Mouse (Mus musculus) fibroblast of lung, adult 2 months (primary cell): ENCODE results near the gene Trak1.
"Not testable (repeated sequence)": the region's sequence is repeated elsewhere in the genome, so short reads cannot be mapped to it uniquely, and the experiment has no call there.

Experiments used
- DNase-seq: peaks from one replicate; pipeline ENCODE4 v3.0.0-alpha.2; 2011; ENCODE audit warnings: low read depth

The Trak1 gene

GRCm38 (mm10) chr9:121430379-121430778 lies 133.1 kb downstream of the Trak1 start:
- no peak for DNase-seq

GRCm38 (mm10) chr9:121433745-121434528 lies 136.6 kb downstream of the Trak1 start:
- no peak for DNase-seq

- DNase-seq, result peak; percentile 11
Measured at GRCm38 (mm10) chr9:121435332-121435956, 138.1 kb downstream of the Trak1 start.

- DNase-seq, result no peak
Measured at GRCm38 (mm10) chr9:121436501-121436900, 139.2 kb downstream of the Trak1 start.

- DNase-seq, result no peak
Measured at GRCm38 (mm10) chr9:121442145-121442544, 144.8 kb downstream of the Trak1 start.

GRCm38 (mm10) chr9:121443696-121444366 lies 146.5 kb downstream of the Trak1 start:
- DNase-seq, result no peak

- DNase-seq, result no peak
Measured at GRCm38 (mm10) chr9:121444367-121444707, 147.0 kb downstream of the Trak1 start.

GRCm38 (mm10) chr9:121445364-121445763 lies 148.1 kb downstream of the Trak1 start:
- no peak for DNase-seq

GRCm38 (mm10) chr9:121446431-121446831 lies 149.1 kb downstream of the Trak1 start:
- DNase-seq, result no peak

- DNase-seq, result not testable (repeated sequence)
Measured at GRCm38 (mm10) chr9:121452342-121452942, 155.1 kb downstream of the Trak1 start.

- no peak for DNase-seq
Measured at GRCm38 (mm10) chr9:121454891-121455290, 157.6 kb downstream of the Trak1 start.

GRCm38 (mm10) chr9:121456739-121457515 lies 159.6 kb downstream of the Trak1 start:
- no peak for DNase-seq

- no peak for DNase-seq
Measured at GRCm38 (mm10) chr9:121458466-121458865, 161.2 kb downstream of the Trak1 start.

- DNase-seq, result no peak
Measured at GRCm38 (mm10) chr9:121459950-121460349, 162.6 kb downstream of the Trak1 start.

GRCm38 (mm10) chr9:121460527-121460926 lies 163.2 kb downstream of the Trak1 start:
- DNase-seq, result no peak

GRCm38 (mm10) chr9:121467460-121467859 lies 170.2 kb downstream of the Trak1 start:
- no peak for DNase-seq

GRCm38 (mm10) chr9:121469711-121470110 lies 172.4 kb downstream of the Trak1 start:
- no peak for DNase-seq

- DNase-seq, result no peak
Measured at GRCm38 (mm10) chr9:121474771-121475170, 177.5 kb downstream of the Trak1 start.

- no peak for DNase-seq
Measured at GRCm38 (mm10) chr9:121475488-121476452, 178.5 kb downstream of the Trak1 start.

- no peak for DNase-seq
Measured at GRCm38 (mm10) chr9:121477305-121477911, 180.1 kb downstream of the Trak1 start.
